Mouse (Mus musculus) myocyte (in vitro differentiated cells): ENCODE measurements around the gene Phactr2.

Source experiments
- E2F4 ChIP-seq: IDR thresholded peaks from one replicate; pipeline ENCODE4 v1.6.1; 2011; ENCODE audit warnings: mild to moderate bottlenecking, control low read depth, moderate library complexity; ENCODE audit not compliant: insufficient read depth
- MAX ChIP-seq: IDR thresholded peaks from one replicate; pipeline ENCODE4 v1.6.1; 2011; ENCODE audit warnings: low read depth, mild to moderate bottlenecking, control low read depth
- POLR2A ChIP-seq: IDR thresholded peaks from one replicate; pipeline ENCODE4 v1.6.1; 2011; ENCODE audit warnings: low read depth, mild to moderate bottlenecking, control low read depth, moderate library complexity; ENCODE audit not compliant: insufficient read length
- POLR2AphosphoS2 ChIP-seq: IDR thresholded peaks from one replicate; pipeline ENCODE4 v1.6.1; 2011; ENCODE audit warnings: low read depth, control low read depth; ENCODE audit not compliant: insufficient read length
- REST ChIP-seq: IDR thresholded peaks from one replicate; pipeline ENCODE4 v1.6.1; 2011; ENCODE audit warnings: mild to moderate bottlenecking, control low read depth, moderate library complexity; ENCODE audit not compliant: insufficient read depth, insufficient read length
- TCF3 ChIP-seq: IDR thresholded peaks from one replicate; pipeline ENCODE4 v1.6.1; 2011; ENCODE audit warnings: low read depth, control low read depth; ENCODE audit not compliant: insufficient read length
- USF1 ChIP-seq: IDR thresholded peaks from one replicate; pipeline ENCODE4 v1.6.1; 2011; ENCODE audit warnings: low read depth, mild to moderate bottlenecking, control low read depth, moderate library complexity

- TF ChIP-seq POLR2A (no peak), POLR2AphosphoS2 (no peak), MAX (no peak), TCF3 (no peak), REST (no peak), USF1 (no peak), E2F4 (no peak)
Measured at GRCm38 (mm10) chr10:13312576-13312975, 161.6 kb downstream of the Phactr2 start.
